Mouse (Mus musculus): ENCODE measurements around the gene Ccdc120.
"Not testable (repeated sequence)": the region's sequence is repeated elsewhere in the genome, so short reads cannot be mapped to it uniquely, and the experiment has no call there.

Gene Ccdc120

DNA sequence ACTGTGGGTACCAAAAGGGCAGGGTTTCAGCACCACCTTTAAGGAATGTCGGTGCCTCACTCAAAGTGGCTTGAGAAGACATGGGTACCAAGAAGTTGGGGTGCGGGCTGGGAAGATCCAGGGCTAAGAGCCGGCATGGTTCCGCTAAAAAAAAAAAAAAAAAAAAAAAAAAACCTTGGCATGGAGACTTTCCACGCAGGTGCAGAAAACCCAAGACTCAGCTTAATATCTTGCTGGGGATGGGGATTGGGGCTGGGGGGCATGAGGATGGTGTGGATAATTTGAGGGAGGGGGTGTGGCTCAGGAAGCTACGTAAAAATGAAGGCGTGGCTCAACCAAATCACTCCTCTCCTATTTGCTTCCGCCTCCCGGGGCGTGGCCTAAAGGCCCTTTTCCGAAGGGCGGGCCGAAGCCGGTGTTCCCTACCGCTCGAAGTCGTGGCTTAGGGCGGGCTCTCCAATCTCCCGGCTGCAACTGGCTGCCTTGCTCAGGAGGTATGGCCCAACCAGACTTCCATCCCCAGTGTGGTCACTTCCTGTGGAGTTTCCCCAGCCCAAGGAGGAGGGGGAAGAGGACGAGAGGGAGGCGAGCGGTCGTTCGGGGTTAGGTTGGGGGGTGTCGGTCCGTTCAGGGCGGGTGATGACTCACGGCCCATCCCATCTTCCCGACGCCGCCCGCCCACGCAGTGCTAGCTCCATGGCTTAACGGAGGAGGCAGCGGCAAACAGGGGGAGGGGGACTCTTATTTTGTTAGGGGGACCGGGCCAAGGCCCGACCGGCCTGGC, 11.6 kb upstream of the Ccdc120 start, which contains the start of gene Tfe3:
Gene Tfe3, plus strand, starts transcription at position 424 of the 784 bp plus-strand sequence.
- peak; percentile 58 for DNase-seq (ENCODE audit: extremely low spot score, low read depth, low spot score)

DNA sequence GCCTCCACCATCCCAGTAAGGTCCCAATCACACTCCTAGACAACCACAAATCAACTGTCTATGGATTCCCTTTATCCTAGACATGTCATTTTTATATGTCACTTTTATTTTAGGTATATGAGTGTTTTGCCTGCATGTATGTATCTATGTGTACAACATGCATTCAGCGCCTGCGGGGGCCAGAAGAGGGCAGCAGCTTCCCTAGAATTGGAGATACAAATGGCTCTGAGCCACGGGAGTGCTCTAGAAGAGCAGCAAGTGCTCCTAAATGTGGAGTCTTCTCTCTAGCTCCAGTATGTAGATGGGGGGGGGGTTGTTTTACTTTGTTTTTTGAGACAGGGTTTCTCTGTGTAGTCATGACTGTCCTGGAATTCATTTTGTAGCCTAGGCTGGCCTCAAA, 2.9 kb upstream of the Ccdc120 start:
- DNase-seq (ENCODE audit: extremely low spot score, low read depth, low spot score), result not testable (repeated sequence)

- no peak for DNase-seq (ENCODE audit: extremely low spot score, low read depth, low spot score)
These were observed 5.3 kb downstream of the Ccdc120 start for GRCm38 (mm10) chrX:7745429-7745828.

DNA sequence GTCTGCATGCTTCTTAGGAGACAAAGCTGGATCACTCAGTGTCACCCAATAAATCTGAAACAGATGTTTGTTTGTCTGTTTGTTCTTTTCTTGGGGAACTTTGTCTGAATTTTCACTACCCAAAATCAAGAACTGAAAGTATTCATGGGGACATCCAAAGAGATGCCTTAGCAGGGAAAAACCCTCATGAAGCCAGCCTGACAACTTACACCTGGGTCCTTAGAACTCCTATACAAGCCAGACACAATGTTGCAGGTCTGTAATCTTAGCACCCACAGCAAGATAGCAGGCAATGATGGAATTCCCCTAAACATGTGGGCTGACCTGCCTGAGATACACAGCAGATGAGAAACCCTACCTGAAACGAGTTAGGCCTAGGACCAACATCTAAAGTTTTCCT, 5.8 kb downstream of the Ccdc120 start:
- no peak for DNase-seq (ENCODE audit: extremely low spot score, low read depth, low spot score)

DNA sequence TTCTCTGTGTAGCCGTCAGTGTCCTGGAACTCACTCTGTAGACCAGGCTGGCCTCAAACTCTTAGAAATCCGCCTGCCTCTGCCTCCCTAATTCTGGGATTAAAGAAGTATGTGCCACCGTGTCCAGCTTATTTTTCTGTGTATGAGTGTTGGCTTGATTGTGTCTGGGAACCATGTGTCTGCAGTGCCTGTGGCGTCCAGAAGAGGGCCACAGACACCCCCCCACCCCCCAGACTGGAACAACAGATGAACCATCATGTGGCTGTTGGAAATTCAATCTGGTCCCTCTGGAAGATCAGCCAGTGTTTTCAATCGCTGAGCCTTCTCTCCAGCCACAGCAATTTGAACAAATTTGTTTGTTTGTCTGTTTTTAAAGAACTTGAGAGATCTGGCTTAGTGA, 7.2 kb downstream of the Ccdc120 start:
- DNase-seq (ENCODE audit: extremely low spot score, low read depth, low spot score), result no peak

DNA sequence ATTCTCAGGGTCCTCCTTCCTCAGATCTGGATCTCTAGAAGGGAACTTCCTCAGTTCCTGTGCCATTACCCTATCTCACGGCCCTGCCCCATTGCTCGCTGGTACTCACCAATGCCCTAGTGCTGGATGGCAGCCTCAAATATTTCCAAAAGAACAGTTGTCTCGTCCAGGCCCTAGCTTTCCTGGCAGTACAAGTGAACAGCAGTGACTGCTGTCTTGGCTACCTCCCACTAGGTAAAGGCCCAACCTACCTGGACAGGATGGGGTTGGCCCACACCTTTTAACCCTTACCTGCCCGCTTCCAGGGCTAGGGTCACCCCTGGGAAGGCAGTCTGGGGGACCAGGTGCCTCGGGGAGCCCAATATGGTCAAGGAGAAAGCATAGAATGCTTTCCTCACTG, 9.6 kb downstream of the Ccdc120 start:
- DNase-seq (ENCODE audit: extremely low spot score, low read depth, low spot score), result no peak

GRCm38 (mm10) chrX:7740082-7740819, 10.5 kb downstream of the Ccdc120 start:
- no peak for DNase-seq (ENCODE audit: extremely low spot score, low read depth, low spot score)

DNA sequence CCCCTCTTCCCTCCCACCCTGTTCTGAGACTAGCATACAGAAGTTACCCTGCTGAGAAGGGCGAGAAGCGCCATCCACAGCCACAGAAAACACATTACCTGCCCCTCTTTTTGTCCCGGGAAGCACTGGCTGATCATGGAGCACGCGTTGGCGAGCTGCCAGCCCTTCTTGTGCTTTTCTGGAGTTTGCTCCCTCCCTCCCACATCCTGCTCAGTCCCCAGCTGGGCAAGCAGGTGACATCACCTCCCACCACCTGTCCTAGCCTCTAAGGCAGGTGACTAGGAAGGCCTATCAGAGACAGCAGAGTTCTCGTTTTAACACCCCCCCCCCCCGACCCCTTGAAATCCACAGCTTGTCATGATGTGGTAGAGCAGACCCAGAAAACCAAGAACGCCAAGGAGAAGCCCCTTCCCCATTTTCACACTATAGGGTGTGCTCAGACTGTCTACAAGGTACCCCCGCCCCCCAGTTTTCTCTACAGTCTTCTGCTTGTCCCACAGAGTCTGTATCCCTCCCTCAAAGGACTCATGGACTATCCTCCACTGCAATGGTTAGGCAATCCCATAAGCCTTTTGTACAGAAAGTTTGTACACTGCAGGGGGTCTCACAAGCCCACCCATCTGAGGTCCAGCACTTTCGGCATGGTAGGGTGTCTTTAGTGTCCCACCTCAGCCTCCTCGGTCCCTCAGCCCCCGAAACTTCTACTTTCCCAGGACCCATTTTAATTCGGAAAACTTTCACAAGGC, 11.2 kb downstream of the Ccdc120 start:
- DNase-seq (ENCODE audit: extremely low spot score, low read depth, low spot score), result no peak

- no peak for DNase-seq (ENCODE audit: extremely low spot score, low read depth, low spot score)
These were observed 17.0 kb downstream of the Ccdc120 start for GRCm38 (mm10) chrX:7733571-7734156.

DNA sequence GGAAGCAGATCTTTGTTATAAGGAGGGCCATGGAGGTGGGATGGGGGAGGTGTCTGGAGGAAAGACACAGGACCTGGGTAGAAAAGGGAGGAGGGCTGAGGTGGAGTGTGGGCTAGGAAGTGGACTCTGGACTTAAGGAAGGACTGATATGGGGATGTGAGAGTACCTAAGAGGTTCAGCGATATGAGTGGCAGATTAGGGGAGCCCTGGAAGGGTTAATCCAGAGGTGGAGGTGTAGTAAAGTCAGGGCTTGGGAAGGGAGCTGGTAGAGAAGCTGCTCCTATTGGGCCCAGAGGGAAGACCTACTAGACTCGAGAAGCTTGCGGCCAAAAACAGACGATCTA, 21.8 kb downstream of the Ccdc120 start:
- DNase-seq (ENCODE audit: extremely low spot score, low read depth, low spot score), result no peak

- no peak for DNase-seq (ENCODE audit: extremely low spot score, low read depth, low spot score)
These were observed 22.3 kb downstream of the Ccdc120 start, which contains the start of gene Praf2 for GRCm38 (mm10) chrX:7728215-7728921. Praf2 (plus strand) TSS chrX:7728439.

GRCm38 (mm10) chrX:7727176-7727575, 23.5 kb downstream of the Ccdc120 start:
- DNase-seq (ENCODE audit: extremely low spot score, low read depth, low spot score), result no peak

DNA sequence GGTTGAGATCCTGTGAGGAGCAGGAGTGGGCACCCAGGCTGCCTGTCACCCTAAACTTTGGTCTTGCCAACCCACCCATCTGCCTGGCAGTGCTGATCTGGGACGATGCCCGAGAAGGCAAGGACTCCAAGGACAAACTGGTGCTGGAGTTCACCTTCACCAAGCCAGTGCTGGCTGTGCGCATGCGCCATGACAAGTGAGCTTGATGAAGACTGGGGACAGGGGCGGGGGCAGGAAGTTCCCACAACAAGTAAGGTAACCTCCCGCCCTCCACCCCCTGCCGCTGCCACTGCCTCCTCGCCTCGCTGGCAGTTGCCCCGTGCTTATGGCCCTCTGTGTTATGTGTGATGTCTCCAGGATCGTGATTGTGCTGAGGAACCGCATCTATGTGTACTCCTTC, 24.9 kb downstream of the Ccdc120 start:
- DNase-seq (ENCODE audit: extremely low spot score, low read depth, low spot score), result no peak

DNA sequence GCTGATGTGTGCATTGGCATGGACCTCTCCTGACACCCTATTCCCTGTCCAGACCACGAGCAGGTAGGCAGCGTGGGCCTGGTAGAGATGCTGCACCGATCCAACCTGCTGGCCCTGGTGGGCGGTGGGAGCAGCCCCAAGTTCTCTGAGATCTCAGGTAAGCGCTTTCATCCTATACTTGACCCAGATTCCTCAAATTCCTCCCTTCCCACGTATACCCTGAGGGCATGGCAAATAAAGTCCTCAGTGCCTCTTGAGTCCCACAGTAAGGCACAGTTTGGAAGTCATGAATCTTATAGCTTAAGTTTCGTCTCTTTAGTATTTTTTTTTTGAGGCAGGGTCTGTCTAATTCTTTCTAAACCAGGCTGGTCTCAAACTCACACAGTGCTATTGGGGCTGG, 26.6 kb downstream of the Ccdc120 start:
- no peak for DNase-seq (ENCODE audit: extremely low spot score, low read depth, low spot score)

DNA sequence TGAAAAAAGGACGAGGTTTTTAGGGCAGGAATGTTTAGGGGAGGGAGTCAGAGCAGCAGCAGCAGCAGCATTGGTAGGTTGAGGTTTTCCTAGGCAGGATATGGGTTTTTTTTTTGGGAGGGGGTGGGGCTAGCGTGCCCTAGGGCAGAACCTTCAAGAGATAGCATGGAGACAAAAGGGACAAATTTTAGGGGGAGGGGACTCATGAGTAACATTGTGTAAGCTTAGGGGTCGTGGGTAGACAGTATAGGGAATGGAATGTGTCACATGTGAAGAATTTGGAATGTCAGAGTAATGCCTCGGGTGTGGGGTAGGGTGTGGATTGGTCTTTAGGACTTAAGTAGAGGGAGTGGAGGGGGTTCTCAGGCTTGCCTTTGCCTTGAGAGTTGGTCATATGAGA, 28.0 kb downstream of the Ccdc120 start:
- no peak for DNase-seq (ENCODE audit: extremely low spot score, low read depth, low spot score)

- DNase-seq (ENCODE audit: extremely low spot score, low read depth, low spot score), result no peak
These were observed 28.5 kb downstream of the Ccdc120 start for GRCm38 (mm10) chrX:7722282-7722611.

- DNase-seq (ENCODE audit: extremely low spot score, low read depth, low spot score), result no peak
These were observed 29.0 kb downstream of the Ccdc120 start, which contains the start of gene Gm45208 for GRCm38 (mm10) chrX:7721514-7722281. Gm45208 (plus strand) TSS chrX:7722245.

DNA sequence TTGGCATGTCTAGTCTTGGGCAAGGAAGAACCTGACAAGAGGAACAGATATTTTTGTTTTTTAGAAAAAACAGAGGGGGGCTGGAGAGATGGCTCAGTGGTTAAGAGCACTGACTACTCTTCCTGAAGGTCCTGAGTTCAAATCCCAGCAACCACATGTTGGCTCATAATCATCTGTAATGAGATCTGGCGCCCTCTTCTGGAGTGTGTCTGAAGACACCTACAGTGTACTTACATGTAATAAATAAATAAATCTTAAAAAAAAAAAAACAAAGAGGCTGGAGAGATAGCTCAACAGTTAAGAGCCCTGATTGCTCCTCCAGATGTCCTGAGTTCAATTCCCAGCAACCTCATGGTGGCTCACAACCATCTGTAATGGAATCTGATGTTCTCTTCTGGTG, 34.6 kb downstream of the Ccdc120 start:
- DNase-seq (ENCODE audit: extremely low spot score, low read depth, low spot score), result not testable (repeated sequence)

GRCm38 (mm10) chrX:7714135-7714899, 36.4 kb downstream of the Ccdc120 start, which contains the start of gene Wdr45:
Wdr45 (plus strand) TSS chrX:7714333.
- DNase-seq (ENCODE audit: extremely low spot score, low read depth, low spot score), result peak; percentile 76

Data from hindlimb bud, embryonic 11.5 days (tissue).